Mouse (Mus musculus) heart, adult 11 months (tissue): Measurements from ENCODE around the gene Aldh3b2.
"Not testable (repeated sequence)": the region's sequence is repeated elsewhere in the genome, so short reads cannot be mapped to it uniquely, and the experiment has no call there.

Source experiments
- DNase-seq: peaks from one replicate; pipeline ENCODE4 v3.0.0; 2022

Gene Aldh3b2

DNA sequence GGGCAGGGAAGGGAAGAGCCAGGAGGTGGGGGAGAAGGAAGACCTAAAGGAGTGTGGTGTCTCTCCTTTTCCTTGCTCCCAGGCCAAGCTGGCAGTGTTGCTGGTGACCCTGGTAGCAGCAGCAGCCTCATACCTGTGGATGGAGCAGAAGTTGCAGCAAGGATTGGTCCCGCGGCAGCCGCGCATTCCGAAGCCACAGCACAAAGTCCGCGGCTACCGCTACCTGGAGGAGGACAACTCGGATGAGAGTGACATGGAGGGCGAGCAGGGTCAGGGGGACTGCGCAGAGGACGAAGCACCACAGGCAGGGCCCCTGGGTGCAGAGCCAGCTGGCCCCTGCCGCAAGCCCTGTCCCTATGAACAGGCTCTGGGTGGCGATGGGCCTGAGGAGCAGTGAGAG lies 23.6 kb upstream of the Aldh3b2 start:
- no peak for DNase-seq

DNA sequence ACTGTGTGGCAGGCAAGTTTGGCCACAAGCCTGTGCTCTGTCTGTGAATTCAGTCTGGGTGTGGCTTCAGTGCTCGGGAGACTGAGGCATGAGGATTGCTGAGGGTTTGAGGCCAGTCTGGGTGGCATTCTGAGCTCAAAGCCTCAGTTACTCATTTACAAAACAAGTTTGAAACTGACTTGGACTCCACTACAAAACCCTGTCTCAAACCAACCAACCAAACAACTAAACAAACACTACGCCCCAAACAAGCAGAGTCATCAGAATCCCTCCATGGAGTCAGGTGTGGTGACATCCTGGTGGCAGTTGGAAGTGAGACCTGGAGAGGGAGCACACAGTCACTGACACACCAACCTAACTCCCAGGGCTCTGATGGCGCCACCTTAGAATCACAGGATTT lies 21.8 kb upstream of the Aldh3b2 start:
- DNase-seq, result no peak

DNA sequence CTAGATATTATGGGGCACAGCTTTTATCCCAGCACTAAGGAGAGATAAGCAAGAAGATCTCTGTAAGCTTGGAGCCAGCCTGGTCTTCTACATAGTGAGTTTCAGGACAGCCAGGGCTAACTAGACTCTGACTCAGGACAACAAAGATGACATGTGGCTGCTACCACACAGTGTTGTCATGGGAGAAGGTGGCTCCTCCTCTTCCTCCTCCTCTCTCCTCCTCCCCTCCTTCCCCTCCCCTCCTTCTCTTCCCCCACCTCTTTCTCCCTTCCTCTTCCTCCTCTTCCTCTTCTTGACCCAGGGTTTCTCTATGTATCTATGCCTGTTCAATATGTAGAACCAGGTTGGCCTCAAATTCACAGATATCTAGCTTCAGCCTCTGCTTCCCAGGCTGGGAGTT lies 20.7 kb upstream of the Aldh3b2 start:
- no peak for DNase-seq

DNA sequence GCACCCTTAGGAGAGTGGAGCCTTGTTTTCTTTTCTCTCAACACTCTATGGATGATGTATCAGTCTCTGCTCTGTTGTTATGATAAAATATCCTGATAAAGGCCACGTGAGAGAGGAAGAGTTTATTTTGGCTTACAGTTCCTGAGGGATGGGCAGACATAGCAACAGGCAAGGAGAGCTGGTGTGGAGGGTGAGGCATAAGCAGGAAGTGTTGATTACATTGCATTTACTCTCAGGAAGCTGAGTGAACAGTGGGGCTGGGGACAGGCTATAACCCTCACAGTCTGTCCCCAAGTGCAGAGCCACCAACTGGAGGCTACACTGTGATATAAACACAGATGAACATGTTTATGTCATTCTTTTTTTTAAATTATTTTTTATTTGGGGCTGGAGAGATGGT lies 20.0 kb upstream of the Aldh3b2 start:
- DNase-seq, result no peak

DNA sequence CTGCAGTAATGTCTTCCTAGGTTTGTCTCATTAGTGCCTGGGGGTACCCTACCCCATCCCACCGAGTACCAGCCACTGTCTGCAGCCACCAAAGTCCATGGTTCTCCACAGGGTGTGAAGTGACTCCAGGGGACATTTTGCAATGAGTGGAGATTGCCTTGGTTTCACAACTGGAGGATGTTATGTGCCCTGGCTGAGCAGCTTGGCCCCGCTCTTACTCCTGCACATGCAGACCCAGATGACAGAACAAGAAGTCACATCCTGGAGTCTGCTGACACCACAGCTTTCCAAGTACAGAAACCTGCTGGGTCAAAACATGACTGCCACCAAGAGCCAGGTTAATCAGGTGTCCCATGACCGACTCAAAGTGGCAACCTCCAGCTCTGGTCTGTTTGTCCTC lies 17.1 kb upstream of the Aldh3b2 start:
- DNase-seq, result no peak

DNA sequence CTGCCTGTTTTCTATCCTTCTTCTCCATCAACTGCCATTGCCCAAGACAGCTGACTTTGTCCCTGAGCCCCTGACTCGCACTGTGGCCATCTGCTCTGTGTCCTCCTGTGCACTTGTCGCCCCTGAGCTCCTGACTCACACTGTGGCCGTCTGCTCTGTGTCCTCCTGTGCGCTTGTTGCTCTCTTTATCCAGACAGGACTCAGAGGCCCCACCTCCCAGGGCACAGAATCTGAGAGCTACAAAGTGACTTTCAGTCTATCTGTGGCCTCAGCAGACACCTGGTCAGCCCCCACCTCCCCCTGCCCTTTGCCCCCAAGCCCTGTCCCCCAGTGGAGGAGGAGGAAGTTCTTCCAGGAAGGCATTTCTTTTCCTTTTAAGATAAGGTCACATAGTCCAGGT lies 16.3 kb upstream of the Aldh3b2 start:
- no peak for DNase-seq

DNA sequence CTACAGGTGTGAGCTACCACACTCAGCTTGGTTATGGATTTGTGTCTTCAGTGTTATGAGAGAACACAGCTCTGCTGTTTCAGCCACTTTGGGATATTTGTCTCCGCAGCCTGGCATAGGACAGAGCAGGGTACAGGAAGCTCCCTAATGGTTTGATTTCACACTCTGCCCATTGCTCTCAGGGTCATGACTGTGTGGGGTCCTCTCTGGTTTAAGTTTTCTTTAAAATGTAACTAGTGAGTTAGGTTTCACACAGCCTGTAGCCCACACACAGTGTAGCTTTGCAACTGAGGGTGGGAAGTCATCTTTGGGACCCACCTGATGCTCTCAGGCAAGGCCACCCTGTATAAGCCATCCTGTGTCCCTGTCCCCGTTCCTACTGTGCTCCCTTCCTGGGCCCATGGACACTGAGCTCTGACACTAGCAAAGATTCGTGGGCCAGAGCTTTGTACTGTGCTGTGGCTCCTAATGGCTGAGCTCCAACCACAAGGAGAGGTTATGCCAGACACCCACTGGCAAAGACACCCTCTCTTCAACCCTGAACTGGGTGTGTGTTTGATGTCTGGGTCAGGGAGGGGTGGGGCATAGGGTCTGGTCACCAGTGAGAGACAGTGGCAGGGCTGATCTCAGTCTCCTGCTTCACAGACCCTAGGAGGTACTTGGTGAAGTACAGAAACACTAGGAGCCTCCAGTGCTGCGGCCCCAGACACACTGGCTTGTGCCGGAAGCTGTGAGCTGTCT lies 14.7 kb upstream of the Aldh3b2 start:
- not testable (repeated sequence) for DNase-seq

DNA sequence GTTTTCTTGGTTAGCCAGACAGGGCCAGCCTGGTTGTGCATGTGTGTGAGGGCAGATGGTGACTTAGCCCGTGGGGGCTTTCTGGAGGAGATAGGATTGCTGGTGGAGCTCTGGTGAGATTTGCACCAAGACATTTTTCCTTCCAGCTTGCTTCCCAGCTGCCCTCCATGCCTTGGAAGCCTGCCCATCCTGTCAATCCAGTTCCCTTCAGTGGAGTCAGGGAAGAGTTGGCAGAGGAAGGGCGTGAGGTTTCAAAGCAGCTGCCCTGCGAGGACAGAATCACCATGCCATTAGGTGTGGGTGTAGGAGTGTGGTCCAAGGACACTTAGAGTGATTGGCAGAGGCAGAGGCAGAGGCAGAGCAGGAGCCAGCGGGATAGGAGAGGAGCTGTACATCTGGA lies 13.7 kb upstream of the Aldh3b2 start, which contains the start of gene Aldh3b3:
Gene Aldh3b3 (plus strand): TSS at position 176 of the 400 bp plus-strand sequence.
- no peak for DNase-seq

DNA sequence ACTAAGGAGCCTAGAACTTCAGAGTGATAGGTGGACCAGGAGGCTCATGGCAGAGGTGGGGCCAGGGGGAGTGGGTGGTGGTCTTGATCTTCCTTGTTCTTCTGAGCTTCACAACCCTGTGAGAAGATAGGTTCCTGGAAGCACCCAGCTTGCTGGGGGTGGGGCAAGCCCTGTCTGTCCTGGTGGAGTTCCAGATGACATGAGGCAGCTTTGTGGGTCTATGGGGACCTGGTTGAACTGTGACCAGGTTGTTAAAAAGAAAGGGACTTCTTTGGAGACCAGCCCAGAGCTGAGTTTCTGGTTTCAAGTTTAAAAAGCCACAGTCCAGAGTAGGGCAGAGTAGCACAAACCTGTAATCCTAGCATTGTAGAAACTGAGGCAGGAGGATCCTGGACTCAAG lies 13.1 kb upstream of the Aldh3b2 start:
- DNase-seq, result no peak

DNA sequence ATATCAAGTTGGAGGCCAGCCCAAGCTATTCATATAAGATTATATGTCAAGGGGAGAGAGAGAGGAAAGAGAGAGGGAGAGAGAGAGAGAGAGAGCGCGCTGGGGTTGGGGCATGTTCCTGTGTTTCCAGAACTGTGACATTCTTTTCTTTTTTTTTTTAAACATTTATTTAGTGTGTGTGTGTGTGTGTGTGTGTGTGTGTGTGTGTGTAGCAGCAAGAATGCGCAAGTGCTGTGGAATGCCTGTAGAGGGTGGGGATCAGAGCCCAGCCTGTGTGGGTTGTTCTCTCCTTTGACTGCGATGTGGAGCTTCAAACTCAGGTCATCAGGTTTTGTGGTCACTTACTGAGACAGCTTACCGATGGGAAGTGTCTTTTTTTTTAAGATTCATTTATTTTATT lies 11.9 kb upstream of the Aldh3b2 start:
- no peak for DNase-seq

DNA sequence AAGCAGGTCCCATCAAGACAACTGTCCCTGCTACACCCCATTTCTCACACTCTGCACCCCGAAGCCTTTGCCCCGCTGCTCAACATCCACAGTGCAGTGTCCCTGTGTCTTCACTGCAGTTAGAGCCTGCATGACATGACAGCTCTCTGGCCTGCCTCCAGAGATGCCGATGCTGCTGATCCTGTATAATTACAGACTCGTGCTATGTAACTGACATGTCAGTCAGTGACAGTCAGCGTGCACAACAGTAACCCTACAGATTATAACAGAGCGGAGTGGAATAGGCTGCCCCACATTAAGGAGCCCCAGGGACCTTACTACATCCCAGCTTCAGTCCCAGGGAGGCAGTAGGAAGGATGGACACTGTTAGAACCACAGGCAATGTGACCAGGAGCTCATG lies 10.3 kb upstream of the Aldh3b2 start:
- not testable (repeated sequence) for DNase-seq

DNA sequence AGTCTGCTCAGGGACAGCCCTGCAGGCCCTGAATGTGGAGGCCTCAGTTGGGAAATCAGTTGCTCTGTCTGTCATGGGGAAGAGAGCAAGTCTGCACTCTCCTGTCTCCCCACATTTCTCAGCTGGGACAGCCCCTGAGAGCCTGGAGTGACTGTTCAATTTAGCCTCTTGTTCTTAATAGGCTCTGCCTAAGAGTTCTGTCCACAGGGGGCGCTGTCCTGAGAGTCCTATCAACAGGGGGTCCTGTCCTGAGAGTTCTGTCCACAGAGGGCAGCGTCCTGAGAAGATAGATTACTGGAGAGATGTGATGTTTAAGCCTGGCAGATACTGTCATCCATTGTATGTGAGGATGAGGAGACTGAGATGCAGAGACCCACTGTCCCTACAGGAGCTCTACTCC lies 9.7 kb upstream of the Aldh3b2 start:
- no peak for DNase-seq

DNA sequence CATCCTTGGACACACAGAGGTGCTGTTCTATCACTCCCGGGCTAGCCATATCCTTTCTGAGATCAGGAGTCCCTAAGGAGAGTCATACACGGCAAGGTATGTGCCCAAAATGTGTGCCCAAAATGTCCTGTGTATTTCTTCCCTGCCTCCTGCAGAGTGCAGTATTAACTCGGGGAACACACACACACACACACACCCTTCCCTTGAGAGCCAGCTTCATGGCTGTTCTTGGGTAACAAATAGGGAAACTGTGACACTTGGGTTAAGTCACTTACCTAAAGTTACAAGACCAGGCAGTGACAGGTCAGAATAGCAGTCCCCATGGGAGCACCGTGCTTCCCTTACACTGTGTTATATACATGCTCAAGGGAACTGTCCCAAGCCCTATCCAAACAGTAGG lies 8.1 kb upstream of the Aldh3b2 start:
- no peak for DNase-seq

DNA sequence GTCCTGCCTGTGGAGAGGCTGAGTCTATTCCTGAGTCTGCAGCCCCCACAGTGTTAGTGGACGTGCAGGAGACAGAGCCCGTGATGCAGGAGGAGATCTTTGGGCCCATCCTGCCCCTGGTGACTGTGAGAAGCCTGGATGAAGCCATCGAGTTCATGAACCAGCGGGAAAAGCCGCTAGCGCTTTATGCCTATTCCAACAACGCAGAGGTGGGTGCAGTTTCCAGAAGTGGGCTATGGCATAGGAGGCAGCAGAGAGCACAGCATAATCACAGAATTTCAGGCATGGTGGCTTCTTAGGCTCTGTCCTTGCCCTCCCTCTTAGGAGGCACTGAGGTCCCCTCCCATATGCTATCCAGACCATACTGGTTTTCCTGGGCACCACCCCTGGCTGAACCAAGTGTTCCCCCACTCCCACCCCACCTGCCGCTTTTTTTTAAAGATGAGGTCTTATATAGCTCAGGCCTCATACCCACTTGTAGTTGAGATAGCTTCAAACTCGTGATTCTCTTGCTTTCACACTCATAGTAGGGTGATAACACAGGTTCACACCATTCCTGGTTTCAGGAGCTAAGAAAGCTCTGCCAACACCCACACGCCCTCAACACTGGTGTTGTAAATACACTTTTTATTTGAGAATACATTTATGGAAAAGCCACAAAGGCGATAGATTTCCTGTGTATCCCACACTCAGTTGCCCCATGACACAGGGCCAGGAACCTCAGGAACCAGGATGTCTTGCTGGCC lies 5.6 kb upstream of the Aldh3b2 start:
- no peak for DNase-seq

DNA sequence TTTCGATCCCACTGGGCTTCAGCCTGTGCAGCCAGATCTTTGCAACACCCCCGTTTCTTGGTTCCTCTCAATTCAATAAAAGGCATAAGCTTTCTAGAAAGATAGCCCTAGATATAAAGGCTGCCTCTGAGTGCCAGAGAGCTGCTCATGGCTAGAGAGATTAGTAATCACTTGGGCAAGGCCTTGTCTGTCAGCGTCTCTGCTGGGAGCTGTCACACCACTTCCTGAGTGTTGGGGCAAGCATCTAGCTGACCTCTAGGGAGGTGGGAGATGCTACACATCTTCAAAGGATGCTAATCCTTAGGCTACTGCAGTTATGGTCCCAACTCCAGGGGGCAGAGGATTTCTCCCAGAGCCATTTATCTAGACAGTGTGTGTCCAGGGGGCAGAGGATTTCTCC lies 4.9 kb upstream of the Aldh3b2 start:
- no peak for DNase-seq

DNA sequence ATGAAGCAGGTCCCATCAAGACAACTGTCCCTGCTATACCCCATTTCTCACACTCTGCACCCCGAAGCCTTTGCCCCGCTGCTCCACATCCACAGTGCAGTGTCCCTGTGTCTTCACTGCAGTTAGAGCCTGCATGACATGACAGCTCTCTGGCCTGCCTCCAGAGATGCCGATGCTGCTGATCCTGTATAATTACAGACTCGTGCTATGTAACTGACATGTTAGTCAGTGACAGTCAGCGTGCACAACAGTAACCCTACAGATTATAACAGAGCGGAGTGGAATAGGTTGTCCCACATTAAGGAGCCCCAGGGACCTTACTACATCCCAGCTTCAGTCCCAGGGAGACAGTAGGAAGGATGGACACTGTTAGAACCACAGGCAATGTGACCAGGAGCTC lies 2.5 kb downstream of the Aldh3b2 start:
- DNase-seq, result not testable (repeated sequence)

DNA sequence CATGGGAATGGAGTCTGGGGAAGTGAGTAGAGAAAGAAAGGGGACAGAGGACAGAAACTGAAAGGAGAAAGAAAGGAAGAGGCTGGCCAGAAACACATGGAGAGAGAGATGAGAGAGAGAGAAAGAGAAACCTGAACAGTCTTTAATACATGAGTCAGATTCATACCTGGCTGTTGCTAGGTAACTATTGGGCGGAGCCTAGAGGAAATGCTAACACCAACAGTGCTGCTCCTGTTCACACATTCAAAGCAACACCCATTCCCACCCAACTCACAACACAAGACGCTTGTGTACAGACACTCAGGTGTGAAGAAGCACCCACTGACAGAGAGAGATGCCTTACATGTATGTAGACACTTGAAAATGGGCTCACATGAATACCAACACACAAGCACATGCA lies 3.7 kb downstream of the Aldh3b2 start:
- no peak for DNase-seq

DNA sequence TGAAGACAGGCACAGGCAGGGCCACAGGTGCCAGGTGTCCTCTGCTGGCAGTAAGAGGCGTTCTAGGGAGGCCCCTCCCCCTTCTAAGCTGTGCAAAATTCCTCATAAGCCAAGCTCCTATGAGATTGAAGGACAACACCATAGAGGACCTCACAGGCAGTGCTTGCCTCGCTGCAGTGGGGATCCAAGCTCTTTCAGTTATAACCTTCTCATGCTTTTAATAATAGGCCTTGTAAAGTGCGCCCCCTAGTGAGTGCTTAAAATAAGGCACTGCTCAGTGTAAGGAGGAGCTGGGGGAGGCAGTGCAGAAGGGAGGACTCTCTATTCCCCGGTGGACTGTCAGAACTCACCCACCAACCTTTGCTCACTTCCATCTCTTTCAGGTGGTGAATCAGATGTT lies 8.2 kb downstream of the Aldh3b2 start:
- peak; percentile 97 for DNase-seq

DNA sequence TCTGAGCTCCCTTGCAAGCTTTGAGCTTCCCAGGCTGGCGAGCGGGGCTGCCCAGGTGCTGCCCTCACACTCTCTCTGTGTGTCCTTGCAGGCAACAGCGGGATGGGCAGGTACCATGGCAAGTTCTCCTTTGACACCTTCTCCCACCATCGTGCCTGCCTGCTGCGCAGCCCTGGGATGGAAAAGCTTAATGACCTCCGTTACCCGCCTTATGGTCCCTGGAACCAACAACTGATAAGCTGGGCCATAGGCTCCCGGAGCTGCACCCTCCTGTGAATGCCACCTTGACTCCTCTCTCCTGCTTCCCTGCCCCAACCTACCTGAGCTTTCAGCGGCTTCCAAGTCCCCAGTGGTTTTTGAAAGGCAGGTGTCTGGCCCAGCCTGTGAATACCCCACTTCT lies 8.8 kb downstream of the Aldh3b2 start:
- peak; percentile 90 for DNase-seq

DNA sequence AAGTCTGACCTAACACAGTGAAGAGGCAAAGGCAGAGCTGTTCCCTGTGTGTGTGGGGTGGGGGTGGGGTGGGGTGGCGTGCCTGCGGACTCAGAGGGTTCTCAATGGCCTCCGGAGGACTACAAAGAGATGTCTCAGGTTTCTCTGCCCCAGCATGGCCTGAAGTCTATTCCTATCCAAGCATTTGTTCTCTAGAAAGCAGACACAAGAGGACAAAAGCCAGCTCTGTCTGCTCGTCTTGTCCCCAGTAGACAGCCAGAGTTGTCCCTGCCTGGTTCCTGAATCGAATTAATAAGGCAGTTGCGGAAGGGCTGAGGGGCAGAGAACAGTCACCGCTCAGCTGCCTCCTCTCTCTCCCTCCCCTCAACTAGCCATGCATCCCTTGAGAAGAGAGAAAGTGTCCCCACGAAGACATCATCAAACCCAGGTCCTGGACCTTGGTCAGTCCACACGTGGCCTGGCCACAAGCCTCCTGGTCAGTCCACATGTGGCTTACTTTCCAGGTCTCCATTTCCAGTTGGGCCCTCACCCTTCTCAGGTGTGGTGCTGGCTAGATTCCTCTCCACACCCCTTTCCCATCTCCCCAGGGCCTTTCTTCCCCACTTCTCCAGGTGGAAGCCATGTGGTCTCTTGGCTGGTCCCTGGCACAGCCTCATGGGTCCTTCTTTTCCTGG lies 11.5 kb downstream of the Aldh3b2 start:
- DNase-seq, result no peak

DNA sequence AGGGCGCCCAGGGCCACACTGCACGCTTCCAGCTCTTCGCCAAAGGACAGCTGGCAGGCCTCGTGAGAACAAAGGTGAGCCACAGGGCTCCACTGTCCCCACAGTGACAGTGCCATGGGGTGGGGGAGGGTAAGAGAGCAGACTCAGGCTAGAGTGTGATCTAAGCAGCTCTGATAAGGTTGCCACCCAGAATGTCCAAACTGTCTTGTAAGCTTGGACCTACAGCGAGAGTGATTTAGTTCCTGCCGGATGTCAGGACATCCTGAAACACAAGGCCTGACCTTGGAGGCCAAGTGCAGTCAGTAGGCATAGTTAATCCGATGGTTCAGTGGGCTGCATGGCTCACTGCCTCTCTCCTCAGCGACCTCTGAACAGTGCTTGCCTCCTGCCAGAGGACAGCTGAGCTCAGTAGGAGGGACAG lies 13.1 kb downstream of the Aldh3b2 start:
- DNase-seq, result peak; percentile 98

DNA sequence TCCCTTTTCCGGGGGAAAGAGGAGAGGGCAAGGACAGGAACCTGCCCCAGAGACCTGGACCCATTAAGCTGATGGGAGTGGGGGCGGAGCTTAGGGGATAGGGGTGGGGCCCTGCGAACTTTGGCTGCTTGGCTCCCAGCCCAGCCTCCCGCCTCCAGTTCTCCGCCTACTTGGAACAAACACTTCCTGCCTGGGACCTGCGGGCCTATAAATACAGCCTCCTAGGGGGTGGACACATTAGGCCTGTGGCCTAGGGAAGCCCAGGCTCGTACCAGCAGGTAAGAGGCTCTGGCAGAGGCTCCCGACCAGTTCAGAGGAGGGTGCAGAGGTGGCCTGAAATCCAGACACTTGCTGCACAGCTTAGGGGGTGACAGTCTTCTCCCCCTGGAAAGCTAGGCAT lies 14.2 kb downstream of the Aldh3b2 start, which contains the start of gene Acy3:
Gene Acy3 (plus strand): TSS at position 237 of the 400 bp plus-strand sequence.
- peak; percentile 99 for DNase-seq

DNA sequence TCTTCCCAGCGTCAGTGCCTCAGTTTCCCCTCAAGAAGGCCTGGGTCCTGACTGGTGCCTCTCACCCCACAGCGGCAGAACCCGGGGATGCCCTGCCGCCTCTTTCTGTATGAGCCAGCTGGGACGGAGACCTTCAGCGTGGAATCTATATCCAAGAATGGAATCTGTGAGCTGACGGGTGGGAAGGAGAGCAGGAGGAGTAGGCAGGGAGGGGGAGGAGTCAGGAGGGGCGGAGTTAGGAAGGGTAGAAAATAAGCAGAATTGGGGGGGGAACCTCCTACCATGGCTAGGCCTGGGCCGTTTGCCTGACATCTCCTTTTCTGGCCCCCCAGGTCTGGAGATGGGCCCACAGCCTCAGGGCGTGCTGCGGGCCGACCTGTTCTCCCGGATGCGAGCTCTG lies 15.9 kb downstream of the Aldh3b2 start:
- no peak for DNase-seq

DNA sequence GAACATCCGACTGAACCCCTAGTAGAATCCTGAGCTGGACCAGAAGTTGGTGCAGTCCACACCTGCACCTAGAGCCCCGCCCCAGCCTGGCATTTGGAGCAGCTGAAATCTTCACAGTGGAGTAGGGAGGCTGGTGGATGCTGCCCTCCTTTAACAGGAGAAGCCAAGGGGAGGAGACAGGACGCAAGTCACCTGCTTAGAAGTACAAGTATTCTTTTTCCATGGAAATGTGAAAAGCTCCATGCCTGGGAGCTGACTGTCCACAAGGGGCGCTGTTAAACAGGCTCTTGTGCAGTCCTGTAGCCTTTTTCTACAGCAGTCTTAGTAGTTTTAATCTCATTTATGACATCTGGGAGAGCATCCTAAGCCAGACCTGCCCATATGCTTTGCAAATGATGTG lies 16.6 kb downstream of the Aldh3b2 start:
- no peak for DNase-seq
